Mouse (Mus musculus) heart, adult 2 months (tissue): Measurements from ENCODE around the gene Znrf3.

ENCODE experiments used
- CTCF ChIP-seq: fragments of 200-600 bp; IDR thresholded peaks from 2 replicates; pipeline ENCODE4 v1.8.1; 2022; ENCODE audit warnings: antibody characterized with exemption, mild to moderate bottlenecking, moderate library complexity
- POLR2A ChIP-seq: fragments of 200-500 bp; IDR thresholded peaks from 2 replicates; pipeline ENCODE4 v1.6.1; 2011; ENCODE audit warnings: mild to moderate bottlenecking, low read depth, low read length, control low read depth; ENCODE audit not compliant: insufficient read depth

DNA sequence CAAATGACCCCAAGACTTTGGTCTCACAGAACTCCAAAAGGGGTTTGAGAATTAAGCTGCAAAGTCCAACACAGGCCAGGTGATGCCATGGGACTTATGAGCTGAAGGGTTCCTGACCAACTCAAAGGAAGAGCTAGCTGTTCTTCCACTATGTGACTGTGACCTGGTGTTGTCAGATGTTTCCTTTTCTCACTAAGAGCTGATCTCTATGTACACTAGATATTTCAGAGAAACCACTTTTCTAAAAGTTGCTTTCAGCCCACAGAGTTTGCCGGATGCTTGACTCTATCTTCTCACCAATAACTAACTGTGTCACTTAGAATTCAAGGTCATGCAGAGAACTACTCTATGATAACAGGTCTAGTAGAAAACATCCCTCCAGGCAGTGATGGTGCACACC lies 9.2 kb downstream of the Znrf3 start:
- TF ChIP-seq CTCF (no peak), POLR2A (no peak)
